Mouse (Mus musculus) liver, embryonic 14.5 days (tissue): Measurements from ENCODE around the gene Ust. TPM values are rescaled to one million over a fixed set of nuclear protein-coding genes. Genes with fewer than 3 reads are reported as not detected.

Experiments used
- ATAC-seq: fragments of 200-750 bp; cut with Nextera tagmentation; 2 replicates; pipeline ENCODE4 v1.8.0; 2017; ENCODE audit warnings: moderate number of reproducible peaks, mild to moderate bottlenecking, moderate library complexity; ENCODE audit not compliant: insufficient read depth
- DNase-seq, 3 experiments: peaks; one replicate each; pipeline ENCODE4 v3.0.0-alpha.2; 2012 to 2013; ENCODE audit warnings: low read depth in 3 of 3, low spot score in 3 of 3
- H3K27ac ChIP-seq: fragments of 300-500 bp; sonication (generic); 2 replicates; pipeline ENCODE4 v1.5.1; 2014; ENCODE audit warnings: moderate library complexity, mild to moderate bottlenecking, control low read depth, inconsistent platforms
- H3K27me3 ChIP-seq: fragments of 300-500 bp; sonication (generic); 2 replicates; pipeline ENCODE4 v1.6.1; 2014; ENCODE audit warnings: mild to moderate bottlenecking, low read length, moderate library complexity; ENCODE audit not compliant: control insufficient read depth, insufficient read depth
- H3K36me3 ChIP-seq: fragments of 300-500 bp; sonication (generic); replicated peaks from 2 replicates; pipeline ENCODE4 v1.6.1; 2014; ENCODE audit warnings: low read depth; ENCODE audit not compliant: control insufficient read depth, insufficient read depth
- H3K4me1 ChIP-seq, 2 experiments: fragments of 200-500 bp in 1 of 2; fragments of 300-500 bp in 1 of 2; sonication (generic) in 1 of 2; replicated peaks; 2 replicates each; pipeline ENCODE4 v1.6.1; 2012 to 2014; ENCODE audit warnings: antibody characterized with exemption in 1 of 2, inconsistent platforms in 1 of 2, low read length in 1 of 2; ENCODE audit not compliant: control insufficient read depth in 2 of 2, insufficient read depth in 2 of 2
- H3K4me2 ChIP-seq: fragments of 300-500 bp; sonication (generic); 2 replicates; pipeline ENCODE4 v1.6.1; 2014; ENCODE audit warnings: low read depth, mild to moderate bottlenecking, control low read depth, moderate library complexity
- H3K4me3 ChIP-seq, 2 experiments: fragments of 200-500 bp in 1 of 2; fragments of 300-500 bp in 1 of 2; sonication (generic) in 1 of 2; 2 replicates each; pipeline ENCODE4 v1.5.1; 2012 to 2014; ENCODE audit warnings: low read depth in 2 of 2, low read length in 2 of 2, mild to moderate bottlenecking in 2 of 2, control low read depth in 1 of 2, inconsistent platforms in 1 of 2, moderate library complexity in 1 of 2; ENCODE audit not compliant: insufficient read depth in 1 of 2
- H3K9ac ChIP-seq: fragments of 300-500 bp; sonication (generic); replicated peaks from 2 replicates; pipeline ENCODE4 v1.6.1; 2014; ENCODE audit warnings: mild to moderate bottlenecking, control low read depth, moderate library complexity
- H3K9me3 ChIP-seq: fragments of 300-500 bp; sonication (generic); 2 replicates; pipeline ENCODE4 v1.6.1; 2016; ENCODE audit warnings: low read length, mixed read lengths; ENCODE audit not compliant: control insufficient read depth
- CTCF ChIP-seq: IDR thresholded peaks from 2 replicates; pipeline ENCODE4 v1.5.1; 2016; ENCODE audit warnings: antibody characterized with exemption, low read depth, control low read depth
- EP300 ChIP-seq: IDR thresholded peaks from 2 replicates; pipeline ENCODE4 v1.6.1; 2016; ENCODE audit warnings: antibody characterized with exemption, low read depth
- WGBS: fragments of 180-500 bp; shearing (Covaris S2); extraction: QIAGEN DNeasy Blood & Tissue Kit; methylation state at CpG from one replicate; pipeline ENCODE4 v1.1.7; 2014; ENCODE audit not compliant: insufficient replicate concordance; 5-methylcytosine and 5-hydroxymethylcytosine counted together
- polyA plus RNA-seq, 2 experiments: library from polyadenylated mRNA; depleted of rRNA in 1 of 2; stranded (reverse) in 1 of 2; unstranded in 1 of 2; fragments of >200 nt; fragmentation: Nextera tagmentation in 1 of 2; extraction: Ambion mirVana in 1 of 2; gene quantifications; 2 replicates each; pipeline versions ENCODE4 v1.2.1 to v1.2.3; 2012 to 2014

Gene Ust
- polyA plus RNA-seq, 2 experiments: 0.30 to 0.42 TPM

DNA sequence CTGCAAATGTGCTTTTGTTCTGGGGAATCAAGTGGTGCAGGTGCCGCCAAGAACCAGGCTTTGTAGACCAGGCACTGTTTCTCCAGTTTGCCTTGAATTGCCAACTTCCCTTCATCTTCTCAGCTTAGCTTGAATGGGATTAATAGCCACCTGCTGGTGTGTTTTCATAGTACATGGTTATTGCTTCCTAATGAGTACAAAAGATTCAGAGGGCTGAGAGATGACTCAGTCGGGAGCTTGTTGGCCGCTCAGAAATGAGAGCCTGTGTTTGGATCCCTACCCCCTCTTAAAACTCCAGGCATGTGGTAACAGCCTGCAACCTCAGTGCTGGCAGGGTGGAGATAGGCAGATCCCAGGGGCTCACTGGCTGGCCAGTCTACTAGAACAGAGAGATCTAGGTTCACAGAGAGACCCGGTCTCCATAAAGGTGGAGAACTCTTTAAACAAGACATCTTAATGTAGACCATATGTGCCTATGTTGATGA lies 127.3 kb downstream of the Ust start:
- Histone ChIP-seq H3K4me3 (no peak overlapping the region), H3K4me1 (no peaks in the 10 kb centered on the region), H3K27me3 (no peaks in the 10 kb centered on the region), H3K36me3 (no peaks in the 10 kb centered on the region), H3K4me2 (no peak overlapping the region), H3K9me3 (no peaks in the 10 kb centered on the region), H3K27ac (no peak overlapping the region), H3K9ac (no peak overlapping the region)
- no peak for DNase-seq
- TF ChIP-seq CTCF (no peak), EP300 (no peak)
- WGBS: 64% methylated on average over 4 of the region's 4 CpGs
- ATAC-seq: no peak

DNA sequence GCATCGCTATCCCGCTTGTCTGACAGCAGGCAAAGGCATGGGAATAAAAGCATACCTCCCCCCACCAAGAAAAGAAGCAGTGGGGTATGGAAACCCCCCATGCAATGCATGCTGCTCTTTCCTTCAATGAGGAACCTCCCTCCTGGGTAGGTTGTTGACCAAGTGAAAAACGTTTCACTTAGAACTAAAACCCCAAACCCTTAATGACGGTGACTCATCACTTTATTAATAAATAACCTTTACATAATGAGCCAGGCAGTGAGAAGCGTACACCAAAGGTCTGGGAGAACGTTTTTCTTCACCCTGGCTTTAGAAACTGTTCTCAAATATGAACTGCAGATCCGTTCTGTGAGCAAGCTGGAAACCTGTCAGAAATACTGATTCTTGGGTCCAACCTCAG lies 130.4 kb downstream of the Ust start:
- Histone ChIP-seq H3K36me3 (no peaks in the 10 kb centered on the region), H3K4me2 (no peak overlapping the region), H3K4me1 (no peaks in the 10 kb centered on the region), H3K4me3 (no peak overlapping the region), H3K27me3 (no peaks in the 10 kb centered on the region), H3K27ac (no peak overlapping the region), H3K9ac (no peak overlapping the region), H3K9me3 (no peaks in the 10 kb centered on the region)
- ATAC-seq (no peak), DNase-seq (no peak)
- 59% methylated on average over 7 of the region's 7 CpGs for WGBS
- TF ChIP-seq EP300: no peak
- TF ChIP-seq CTCF: no peak

DNA sequence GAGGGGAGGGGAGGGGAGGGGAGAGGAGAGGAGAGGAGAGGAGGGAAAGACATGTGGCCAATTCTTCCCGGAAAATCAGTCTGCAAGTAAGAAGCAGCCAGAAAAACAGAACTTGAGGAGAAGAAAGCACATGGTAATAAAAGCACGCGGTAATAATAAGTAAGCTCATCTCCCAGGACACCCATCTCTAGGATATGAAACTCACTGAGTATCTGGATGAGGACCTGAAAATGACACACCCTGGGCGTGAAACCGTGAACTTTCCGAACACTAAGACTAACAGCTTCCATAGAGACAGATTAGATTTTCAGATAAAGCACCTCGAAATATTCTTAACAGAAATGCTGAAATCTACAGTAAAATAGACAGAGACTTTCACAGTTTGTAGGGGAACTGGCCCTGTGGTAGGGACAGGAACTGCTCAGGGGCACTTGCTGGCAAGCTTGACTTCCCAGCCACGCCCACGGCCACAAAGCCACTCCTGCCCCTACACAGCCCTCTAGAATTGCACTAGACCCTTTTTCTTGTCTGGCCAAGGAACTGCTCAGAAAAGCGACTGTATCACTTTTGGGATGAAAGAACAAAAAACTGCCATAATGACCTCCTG lies 148.6 kb downstream of the Ust start:
- Histone ChIP-seq H3K36me3 (no peaks in the 10 kb centered on the region), H3K4me3 (no peak overlapping the region), H3K4me1 (no peaks in the 10 kb centered on the region), H3K9me3 (no peaks in the 10 kb centered on the region), H3K9ac (no peak overlapping the region), H3K27ac (no peak overlapping the region), H3K27me3 (no peaks in the 10 kb centered on the region), H3K4me2 (no peak overlapping the region)
- ATAC-seq (no peak), DNase-seq (no peak)
- TF ChIP-seq CTCF: no peak
- no peak for TF ChIP-seq EP300
- WGBS: 47% methylated on average over 10 of the region's 10 CpGs

DNA sequence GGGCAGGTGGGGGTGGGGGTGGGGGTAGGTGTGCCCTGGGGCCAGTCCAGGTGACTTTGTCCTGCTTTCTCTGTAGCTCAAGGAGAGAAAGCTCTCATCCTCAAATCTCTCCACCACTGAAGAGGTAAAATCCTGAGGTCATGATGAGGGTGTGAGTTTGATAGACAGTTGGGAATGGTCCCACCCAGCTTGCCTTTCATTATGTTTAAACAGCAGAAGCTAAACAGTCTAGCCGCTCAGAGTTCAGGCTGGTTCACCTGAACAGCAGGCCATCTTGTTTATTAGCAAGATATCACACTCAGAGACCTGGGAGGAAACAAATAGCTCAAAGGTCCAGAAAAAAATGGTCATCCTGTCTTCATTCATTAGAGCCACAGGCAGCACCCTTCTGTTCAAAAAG lies 152.8 kb downstream of the Ust start:
- H3K4me2 ChIP-seq: no peak overlapping the region
- 45% methylated on average over 1 of the region's 1 CpGs for WGBS
- H3K27me3 ChIP-seq: no peaks in the 10 kb centered on the region
- H3K9me3 ChIP-seq: no peaks in the 10 kb centered on the region
- ATAC-seq (no peak), DNase-seq (no peak)
- no peak overlapping the region for H3K4me3 ChIP-seq
- no peaks in the 10 kb centered on the region for H3K36me3 ChIP-seq
- no peak overlapping the region for H3K27ac ChIP-seq
- no peak overlapping the region for H3K9ac ChIP-seq
- H3K4me1 ChIP-seq: no peaks in the 10 kb centered on the region
- TF ChIP-seq EP300: no peak
- TF ChIP-seq CTCF: no peak

DNA sequence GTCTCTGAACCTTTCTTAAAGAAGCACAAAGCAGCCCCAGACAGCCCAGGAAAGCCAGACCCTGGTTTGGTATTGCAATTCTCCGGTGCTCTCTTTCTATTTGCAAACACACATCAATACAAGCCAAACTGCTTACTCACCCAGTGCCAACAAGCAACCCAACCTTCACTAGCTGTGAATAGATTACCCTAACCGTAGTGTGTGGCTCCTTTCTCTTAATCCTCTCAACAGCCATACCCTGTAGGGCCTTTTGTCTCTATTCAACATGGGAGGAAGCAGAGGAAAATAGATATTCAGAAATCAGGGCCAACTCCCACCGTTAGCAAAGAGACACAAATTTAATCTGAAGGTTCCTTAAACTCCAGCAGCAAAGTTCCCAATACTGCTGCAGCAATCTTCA lies 154.4 kb downstream of the Ust start:
- 49% methylated on average over 3 of the region's 3 CpGs for WGBS
- no peak for DNase-seq
- no peaks in the 10 kb centered on the region for H3K27me3 ChIP-seq

More for the DNA sequence above, 154.4 kb downstream of the Ust start:
- no peak for TF ChIP-seq EP300
- no peak for TF ChIP-seq CTCF
- H3K9ac ChIP-seq: no peak overlapping the region
- H3K4me1 ChIP-seq: no peaks in the 10 kb centered on the region
- no peak for ATAC-seq
- H3K4me3 ChIP-seq: no peak overlapping the region
- H3K27ac ChIP-seq: no peak overlapping the region
- H3K4me2 ChIP-seq: no peak overlapping the region
- no peaks in the 10 kb centered on the region for H3K36me3 ChIP-seq
- no peaks in the 10 kb centered on the region for H3K9me3 ChIP-seq
